Mouse (Mus musculus) kidney, embryonic 15.5 days (tissue): ENCODE measurements around the gene Jdp2. TPM values are rescaled to one million over a fixed set of nuclear protein-coding genes. Genes with fewer than 3 reads are reported as not detected.

Experiments used
- ATAC-seq: fragments of 200-750 bp; cut with Nextera tagmentation; replicated peaks from 2 replicates; pipeline ENCODE4 v1.8.0; 2017; ENCODE audit warnings: moderate TSS enrichment; ENCODE audit not compliant: low FRiP score
- H3K27ac ChIP-seq: fragments of 300-500 bp; sonication (generic); 2 replicates; pipeline ENCODE4 v1.5.1; 2015; ENCODE audit warnings: mild to moderate bottlenecking, inconsistent platforms
- H3K27me3 ChIP-seq: fragments of 300-500 bp; sonication (generic); 2 replicates; pipeline ENCODE4 v1.6.1; 2015; ENCODE audit warnings: inconsistent platforms
- H3K36me3 ChIP-seq: fragments of 300-500 bp; sonication (generic); 2 replicates; pipeline ENCODE4 v1.6.1; 2015; ENCODE audit warnings: inconsistent platforms
- H3K4me1 ChIP-seq: fragments of 300-500 bp; sonication (generic); 2 replicates; pipeline ENCODE4 v1.6.1; 2015; ENCODE audit warnings: inconsistent platforms
- H3K4me2 ChIP-seq: fragments of 300-500 bp; sonication (generic); 2 replicates; pipeline ENCODE4 v1.6.1; 2015; ENCODE audit warnings: moderate library complexity, mild to moderate bottlenecking, inconsistent platforms
- H3K4me3 ChIP-seq: fragments of 300-500 bp; sonication (generic); replicated peaks from 2 replicates; pipeline ENCODE4 v1.5.1; 2015; ENCODE audit warnings: mild to moderate bottlenecking, inconsistent platforms
- H3K9ac ChIP-seq: fragments of 300-500 bp; sonication (generic); 2 replicates; pipeline ENCODE4 v1.6.1; 2015; ENCODE audit warnings: mild to moderate bottlenecking, inconsistent platforms
- H3K9me3 ChIP-seq: fragments of 300-500 bp; sonication (generic); replicated peaks from 2 replicates; pipeline ENCODE4 v1.6.1; 2016; ENCODE audit warnings: inconsistent platforms
- WGBS: fragments of 180-500 bp; shearing (Covaris S2); methylation state at CpG from one replicate; pipeline ENCODE4 v1.1.7; 2015; ENCODE audit warnings: mixed read lengths; 5-methylcytosine and 5-hydroxymethylcytosine counted together
- polyA plus RNA-seq: library from polyadenylated mRNA; unstranded; fragments of >200 nt; fragmentation: Nextera tagmentation; extraction: Ambion mirVana; gene quantifications from 2 replicates; pipeline ENCODE4 v1.2.1, GENCODE M21; 2015

Jdp2 gene
- polyA plus RNA-seq, 1 experiment from 2014 or later: 0.61 TPM

DNA sequence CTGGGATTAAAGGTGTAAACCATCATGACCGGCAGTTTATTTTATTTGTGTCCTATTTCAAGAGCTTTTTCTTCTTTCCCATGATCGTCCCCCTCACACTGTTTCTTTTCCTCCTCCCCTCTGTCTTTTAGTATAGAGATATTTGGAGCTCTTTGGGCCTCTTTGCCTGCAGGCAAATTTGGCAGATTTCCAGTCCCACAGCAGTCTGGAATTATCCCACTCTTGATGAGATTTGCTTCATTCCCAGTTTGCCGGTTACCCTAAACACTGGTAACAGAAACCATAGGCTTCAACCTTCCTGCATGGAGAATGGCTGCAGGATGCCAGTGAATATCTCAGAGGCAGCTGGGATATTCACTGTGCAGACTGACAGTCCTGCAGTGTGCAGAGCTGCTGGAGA, 69.9 kb downstream of the Jdp2 start:
- H3K4me3 ChIP-seq: no peak overlapping the region
- H3K9ac ChIP-seq: no peak overlapping the region
- WGBS: 56% methylated on average over 3 of the region's 3 CpGs
- H3K4me1 ChIP-seq: 0 out of 2 replicates have a peak, but pooled peaks cover 7% of the 10 kb centered on the region
- ATAC-seq: no peak
- no peaks in the 10 kb centered on the region for H3K27me3 ChIP-seq
- no peak overlapping the region for H3K27ac ChIP-seq
- no peaks in the 10 kb centered on the region for H3K9me3 ChIP-seq
- H3K36me3 ChIP-seq: no peaks in the 10 kb centered on the region
- no peak overlapping the region for H3K4me2 ChIP-seq

DNA sequence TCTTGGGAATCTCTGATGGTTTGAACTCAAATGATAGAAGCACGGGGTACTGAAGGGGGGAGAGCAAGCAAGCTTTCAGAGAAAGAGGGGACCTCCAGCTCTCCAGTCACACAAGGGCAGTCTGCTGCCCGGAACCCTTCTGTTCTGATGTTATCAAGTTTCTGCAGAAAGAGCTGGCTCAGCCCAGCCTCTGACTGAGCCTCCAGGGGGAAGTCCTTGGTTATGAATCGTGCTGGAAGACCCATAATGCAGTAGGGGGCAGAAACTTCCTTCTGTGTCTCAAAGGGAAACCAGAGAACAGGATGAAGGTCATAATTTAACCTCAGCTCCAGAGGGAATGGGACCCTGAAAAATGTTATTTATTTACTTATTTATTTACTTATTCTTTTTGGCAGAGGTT, 71.3 kb downstream of the Jdp2 start:
- 43% methylated on average over 3 of the region's 3 CpGs for WGBS
- Histone ChIP-seq H3K4me1 (0 out of 2 replicates have a peak, but pooled peaks cover 7% of the 10 kb centered on the region), H3K4me3 (no peak overlapping the region), H3K9me3 (no peaks in the 10 kb centered on the region), H3K27me3 (no peaks in the 10 kb centered on the region), H3K4me2 (no peak overlapping the region), H3K27ac (peak overlapping the region; percentile 27; the same call in 1 of the 2 replicates), H3K36me3 (no peaks in the 10 kb centered on the region), H3K9ac (no peak overlapping the region)
- no peak for ATAC-seq

DNA sequence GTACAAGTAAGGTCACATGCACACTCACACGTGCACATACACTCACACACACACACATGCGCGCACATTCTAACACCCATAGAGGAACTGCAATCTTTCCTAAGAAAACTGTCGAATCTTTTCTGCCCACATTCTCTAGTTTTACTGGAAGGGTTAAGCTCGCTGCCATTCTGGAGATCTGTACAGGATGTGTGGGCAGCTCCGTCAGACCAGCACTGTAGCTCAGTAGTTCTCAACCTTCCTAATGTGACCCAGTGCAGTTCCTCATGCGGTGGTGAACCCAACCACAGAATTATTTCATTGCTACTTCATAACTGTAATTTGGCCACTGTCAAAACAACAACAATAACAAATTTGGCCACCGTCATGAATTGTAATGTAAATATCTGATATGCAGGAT, 75.1 kb downstream of the Jdp2 start:
- H3K4me1 ChIP-seq: 0 out of 2 replicates have a peak, but pooled peaks cover 4% of the 10 kb centered on the region
- H3K27ac ChIP-seq: no peak overlapping the region
- H3K9ac ChIP-seq: no peak overlapping the region
- no peaks in the 10 kb centered on the region for H3K27me3 ChIP-seq
- no peak overlapping the region for H3K4me3 ChIP-seq
- no peaks in the 10 kb centered on the region for H3K36me3 ChIP-seq
- 86% methylated on average over 8 of the region's 8 CpGs for WGBS
- no peak overlapping the region for H3K4me2 ChIP-seq
- ATAC-seq: no peak
- H3K9me3 ChIP-seq: no peaks in the 10 kb centered on the region

DNA sequence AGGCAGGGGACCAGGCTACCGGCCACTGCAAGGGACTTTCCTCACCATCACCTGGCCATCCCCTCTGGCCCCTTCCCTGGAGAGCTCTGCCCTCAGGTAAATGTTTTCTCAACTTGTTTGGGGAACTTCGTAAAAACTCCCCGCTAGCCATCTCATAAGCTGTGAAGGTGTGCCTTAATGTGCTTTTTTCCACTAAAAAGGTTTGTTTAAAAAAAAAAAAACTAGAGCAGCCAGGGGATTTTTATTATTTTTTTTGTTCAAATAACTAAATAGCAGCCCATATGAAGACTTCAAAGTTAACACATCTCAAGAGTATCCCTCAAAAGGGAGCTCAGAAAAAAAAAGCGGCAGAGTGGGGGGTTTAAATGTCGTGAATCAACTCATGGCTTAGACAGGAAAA, 80.3 kb downstream of the Jdp2 start:
- 77% methylated on average over 5 of the region's 5 CpGs for WGBS
- no peak overlapping the region for H3K27ac ChIP-seq
- no peaks in the 10 kb centered on the region for H3K27me3 ChIP-seq
- H3K4me1 ChIP-seq: no peaks in the 10 kb centered on the region
- H3K4me2 ChIP-seq: no peak overlapping the region
- H3K4me3 ChIP-seq: no peak overlapping the region
- H3K36me3 ChIP-seq: no peaks in the 10 kb centered on the region
- ATAC-seq: no peak
- no peak overlapping the region for H3K9ac ChIP-seq
- no peaks in the 10 kb centered on the region for H3K9me3 ChIP-seq

DNA sequence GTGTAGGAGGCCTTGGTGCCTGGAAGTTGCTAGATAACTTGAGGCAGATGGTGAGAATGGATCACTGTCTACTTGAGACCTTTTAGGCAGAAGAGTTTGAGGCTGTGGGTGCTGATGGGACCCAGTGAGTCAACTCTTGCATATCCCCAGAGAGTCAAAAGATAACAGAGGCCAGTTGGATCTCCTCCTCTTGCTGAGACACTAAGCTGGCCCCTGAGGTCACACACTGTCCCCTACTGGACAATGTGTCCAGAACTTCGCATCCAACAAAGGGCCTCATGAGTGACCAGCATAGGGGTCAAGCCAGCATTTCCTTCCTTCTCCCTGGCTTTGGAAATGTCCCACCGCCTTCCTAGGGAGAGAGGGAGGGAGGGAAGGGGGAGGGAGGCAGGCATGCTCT, 81.0 kb downstream of the Jdp2 start:
- Histone ChIP-seq H3K4me2 (no peak overlapping the region), H3K9me3 (no peaks in the 10 kb centered on the region), H3K4me3 (no peak overlapping the region), H3K4me1 (no peaks in the 10 kb centered on the region), H3K9ac (no peak overlapping the region), H3K36me3 (no peaks in the 10 kb centered on the region), H3K27ac (no peak overlapping the region), H3K27me3 (no peaks in the 10 kb centered on the region)
- 73% methylated on average over 2 of the region's 2 CpGs for WGBS
- no peak for ATAC-seq

DNA sequence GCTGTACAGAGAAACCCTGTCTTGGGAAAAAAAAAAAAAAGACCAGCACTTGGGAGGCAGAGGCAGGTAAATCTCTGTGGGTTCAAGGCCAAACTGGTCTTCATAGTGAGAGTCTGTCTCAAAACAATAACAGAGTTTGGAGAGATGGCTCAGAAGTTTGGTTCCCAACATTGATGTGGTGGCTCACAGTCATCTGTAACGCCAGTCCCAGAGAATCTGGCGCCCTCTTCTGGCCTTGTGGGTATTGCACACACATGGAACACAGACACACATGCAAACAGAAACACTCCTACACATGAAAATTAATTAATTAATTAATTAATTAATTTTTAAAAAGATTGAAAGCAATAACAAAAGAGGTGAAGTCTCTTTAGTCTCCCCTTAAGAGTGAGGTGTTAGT, 83.5 kb downstream of the Jdp2 start:
- Histone ChIP-seq H3K9ac (no peak overlapping the region), H3K36me3 (no peaks in the 10 kb centered on the region), H3K4me2 (no peak overlapping the region), H3K4me1 (peaks cover 10% of the 10 kb centered on the region), H3K27me3 (no peaks in the 10 kb centered on the region), H3K9me3 (no peaks in the 10 kb centered on the region), H3K4me3 (no peak overlapping the region), H3K27ac (no peak overlapping the region)
- no peak for ATAC-seq
- 48% methylated on average over 2 of the region's 2 CpGs for WGBS

DNA sequence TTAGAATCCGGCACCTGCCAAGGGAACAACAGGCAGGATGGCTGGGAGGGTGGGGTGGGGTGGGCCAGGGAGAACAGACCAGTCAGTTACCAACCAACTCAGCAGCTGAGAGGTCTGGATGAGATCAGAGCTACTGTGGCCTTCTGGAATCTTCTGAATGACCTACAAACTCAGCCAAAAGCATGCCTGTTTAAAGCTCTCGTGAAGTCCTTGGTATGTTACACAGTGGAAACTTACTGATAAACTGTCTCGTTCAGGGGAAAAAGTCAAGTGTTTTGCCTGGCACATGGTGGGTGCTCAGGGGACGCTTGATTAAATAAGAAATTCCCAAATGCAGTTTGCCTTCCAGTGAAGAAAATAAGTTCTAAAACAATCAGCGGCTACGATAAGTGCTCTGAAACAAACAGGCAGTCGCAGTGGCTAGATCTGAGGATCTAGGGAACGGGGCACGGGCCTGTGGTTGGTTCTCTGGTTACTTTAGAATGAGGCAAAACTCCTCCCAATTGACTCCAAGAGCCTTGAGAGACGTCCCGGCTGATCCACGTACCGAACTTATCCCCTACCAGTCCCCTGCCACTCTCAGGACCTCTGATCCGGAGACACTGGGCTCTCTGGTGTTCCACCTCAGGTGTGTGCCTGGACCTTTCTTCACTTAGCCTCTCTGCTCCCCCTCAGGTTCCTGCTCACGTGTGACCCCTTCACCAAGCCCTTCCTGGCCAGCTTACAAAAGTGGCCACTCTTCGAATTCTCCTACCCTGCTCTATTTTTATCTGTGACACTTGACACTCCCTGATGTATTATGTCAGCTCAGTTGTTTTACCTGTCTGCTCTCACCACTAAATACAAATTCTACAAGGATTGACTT, 85.8 kb downstream of the Jdp2 start:
- no peak overlapping the region for H3K27ac ChIP-seq
- no peak overlapping the region for H3K4me2 ChIP-seq
- H3K9ac ChIP-seq: no peak overlapping the region
- no peaks in the 10 kb centered on the region for H3K36me3 ChIP-seq
- H3K4me1 ChIP-seq: peaks cover 10% of the 10 kb centered on the region
- WGBS: 82% methylated on average over 16 of the region's 16 CpGs
- no peaks in the 10 kb centered on the region for H3K9me3 ChIP-seq
- ATAC-seq: no peak
- no peaks in the 10 kb centered on the region for H3K27me3 ChIP-seq
- no peak overlapping the region for H3K4me3 ChIP-seq

DNA sequence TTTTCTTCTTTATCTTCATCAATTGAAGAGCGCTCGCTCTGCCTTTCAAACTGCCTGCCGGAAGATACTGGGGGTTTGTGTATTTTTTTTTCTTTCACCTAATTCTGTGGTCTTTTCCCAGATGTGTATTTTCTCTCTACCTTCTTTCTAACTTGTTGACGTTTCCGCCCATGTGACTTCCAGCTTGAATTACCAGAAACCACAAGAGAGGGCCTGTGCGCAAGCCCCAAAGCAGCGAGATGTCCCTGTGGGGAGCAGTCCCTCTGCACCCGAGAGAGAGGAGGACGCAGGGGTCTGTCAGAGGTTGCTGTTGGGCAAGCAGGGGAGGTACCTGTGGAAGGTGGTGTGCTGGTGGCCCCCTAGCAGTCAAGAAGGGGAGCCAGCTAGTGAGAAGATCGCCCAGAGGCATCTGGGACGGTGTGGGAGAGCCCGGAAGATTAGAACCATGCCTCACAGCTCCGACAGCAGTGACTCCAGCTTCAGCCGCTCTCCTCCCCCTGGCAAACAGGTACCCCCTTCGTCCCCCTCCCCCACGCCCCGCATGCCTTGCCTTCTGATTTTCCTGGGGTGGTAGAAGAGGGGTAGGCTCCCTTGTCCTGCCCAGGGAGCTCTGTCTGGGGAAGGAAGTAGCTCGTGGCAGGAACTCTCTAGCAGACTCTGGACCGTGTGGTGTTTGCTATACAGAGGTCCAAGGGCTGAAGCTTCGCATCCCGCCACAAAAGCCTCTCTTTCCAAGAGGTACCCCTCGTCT, 87.8 kb downstream of the Jdp2 start, which contains the start of gene Batf:
Gene Batf (plus strand): TSS at position 204 of the 751 bp plus-strand sequence.
- Histone ChIP-seq H3K4me2 (peak within 1 kb of the TSS; percentile 51), H3K9ac (0 out of 2 replicates have a peak within 1 kb of the TSS, but pooled peaks have one; percentile 3), H3K27me3 (no peaks in the 10 kb centered on the region), H3K9me3 (no peaks in the 10 kb centered on the region), H3K4me3 (peak within 1 kb of the TSS; percentile 26), H3K27ac (no peak within 1 kb of the TSS), H3K4me1 (peaks cover 10% of the 10 kb centered on the region), H3K36me3 (no peaks in the 10 kb centered on the region)
- 33% methylated on average over 22 of the region's 22 CpGs for WGBS
- ATAC-seq: no peak

DNA sequence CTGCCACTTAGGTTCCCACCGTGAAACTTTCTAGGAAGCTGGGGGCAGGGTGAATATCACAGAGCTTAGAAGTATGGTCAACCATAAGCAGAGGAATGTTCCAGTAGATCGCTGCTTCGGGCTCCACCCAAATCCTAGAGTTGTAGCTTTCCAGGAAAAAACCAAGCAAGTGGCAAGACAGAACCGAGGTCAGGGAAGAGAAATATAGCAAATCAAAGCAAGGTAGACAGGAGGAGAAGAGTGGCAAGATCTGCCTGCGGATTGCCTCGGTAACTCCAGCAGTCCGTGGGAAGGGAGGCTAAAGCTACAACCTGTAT, 88.3 kb downstream of the Jdp2 start:
- no peak overlapping the region for H3K9ac ChIP-seq
- peaks cover 10% of the 10 kb centered on the region for H3K4me1 ChIP-seq
- no peak overlapping the region for H3K27ac ChIP-seq
- H3K27me3 ChIP-seq: no peaks in the 10 kb centered on the region
- H3K4me2 ChIP-seq: peak overlapping the region; percentile 51
- H3K9me3 ChIP-seq: no peaks in the 10 kb centered on the region
- H3K36me3 ChIP-seq: no peaks in the 10 kb centered on the region
- WGBS: 74% methylated on average over 7 of the region's 7 CpGs
- H3K4me3 ChIP-seq: peak overlapping the region; percentile 26; the same call in 1 of the 2 replicates
- no peak for ATAC-seq

DNA sequence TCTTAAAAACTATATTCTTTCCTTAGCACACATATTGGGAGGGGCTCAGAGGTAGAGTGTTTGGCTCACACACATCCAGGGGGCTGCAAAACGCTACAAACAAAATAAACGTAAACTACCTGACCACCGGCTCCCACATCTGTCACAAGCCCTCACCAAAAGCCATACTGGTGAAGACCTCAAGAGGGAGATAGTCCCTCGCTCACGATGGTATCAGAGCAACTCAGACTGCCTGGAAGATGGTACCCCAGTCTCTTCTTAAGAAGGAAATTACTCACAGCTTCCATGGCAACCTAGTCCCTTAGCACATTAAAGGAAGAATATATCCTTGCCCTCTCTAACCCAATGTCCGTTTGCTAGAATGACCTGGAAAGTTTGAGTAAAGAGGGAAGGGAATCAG, 89.0 kb downstream of the Jdp2 start:
- ATAC-seq: no peak
- H3K9ac ChIP-seq: no peak overlapping the region
- H3K27me3 ChIP-seq: no peaks in the 10 kb centered on the region
- no peak overlapping the region for H3K27ac ChIP-seq
- H3K36me3 ChIP-seq: no peaks in the 10 kb centered on the region
- no peaks in the 10 kb centered on the region for H3K9me3 ChIP-seq
- peaks cover 10% of the 10 kb centered on the region for H3K4me1 ChIP-seq
- 60% methylated on average over 6 of the region's 6 CpGs for WGBS
- H3K4me3 ChIP-seq: no peak overlapping the region
- no peak overlapping the region for H3K4me2 ChIP-seq
